Mouse (Mus musculus) embryo, embryonic 11.5 days (tissue): ENCODE measurements around the gene Nr3c2.

Experiments used
- DNase-seq: peaks from one replicate; pipeline ENCODE4 v3.0.0-alpha.2; 2012; ENCODE audit warnings: low read depth, low spot score

Gene Nr3c2

GRCm38 (mm10) chr8:77169757-77170438 lies 270.7 kb downstream of the Nr3c2 start:
- DNase-seq: no peak

GRCm38 (mm10) chr8:77170439-77170759 lies 271.2 kb downstream of the Nr3c2 start:
- DNase-seq: no peak

DNA sequence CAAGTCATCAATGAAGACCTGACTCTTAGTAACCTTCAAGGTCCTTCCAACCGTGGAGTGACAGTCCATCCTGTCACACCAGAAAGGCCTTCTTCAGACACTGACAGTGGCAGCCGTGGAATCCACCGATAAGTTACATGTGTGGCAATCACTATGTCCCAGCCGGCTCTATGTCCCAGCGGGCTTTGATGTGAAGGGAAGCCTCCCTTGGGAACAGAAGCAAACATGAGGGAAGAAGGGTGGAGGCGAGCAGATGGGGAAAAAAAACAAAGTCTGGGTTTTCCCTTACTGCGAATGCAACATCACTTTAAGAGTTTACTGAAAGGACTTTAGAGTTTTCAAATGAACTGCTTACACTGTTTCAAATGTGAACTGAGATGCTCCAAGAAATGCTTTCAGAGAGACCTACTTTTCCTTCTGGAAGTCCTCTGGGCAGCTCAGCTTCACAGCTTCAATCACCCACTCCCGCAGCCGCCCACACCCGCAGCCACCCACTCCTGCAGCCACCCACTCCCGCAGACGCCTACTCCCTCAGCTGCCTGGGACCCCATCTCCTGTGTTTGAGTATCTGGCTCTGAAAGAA lies 273.9 kb downstream of the Nr3c2 start:
- DNase-seq: no peak

GRCm38 (mm10) chr8:77173736-77174135 lies 274.5 kb downstream of the Nr3c2 start:
- no peak for DNase-seq

GRCm38 (mm10) chr8:77175471-77175870 lies 276.2 kb downstream of the Nr3c2 start:
- DNase-seq: no peak

GRCm38 (mm10) chr8:77176343-77176742 lies 277.1 kb downstream of the Nr3c2 start:
- no peak for DNase-seq

GRCm38 (mm10) chr8:77185816-77186215 lies 286.6 kb downstream of the Nr3c2 start:
- no peak for DNase-seq

DNA sequence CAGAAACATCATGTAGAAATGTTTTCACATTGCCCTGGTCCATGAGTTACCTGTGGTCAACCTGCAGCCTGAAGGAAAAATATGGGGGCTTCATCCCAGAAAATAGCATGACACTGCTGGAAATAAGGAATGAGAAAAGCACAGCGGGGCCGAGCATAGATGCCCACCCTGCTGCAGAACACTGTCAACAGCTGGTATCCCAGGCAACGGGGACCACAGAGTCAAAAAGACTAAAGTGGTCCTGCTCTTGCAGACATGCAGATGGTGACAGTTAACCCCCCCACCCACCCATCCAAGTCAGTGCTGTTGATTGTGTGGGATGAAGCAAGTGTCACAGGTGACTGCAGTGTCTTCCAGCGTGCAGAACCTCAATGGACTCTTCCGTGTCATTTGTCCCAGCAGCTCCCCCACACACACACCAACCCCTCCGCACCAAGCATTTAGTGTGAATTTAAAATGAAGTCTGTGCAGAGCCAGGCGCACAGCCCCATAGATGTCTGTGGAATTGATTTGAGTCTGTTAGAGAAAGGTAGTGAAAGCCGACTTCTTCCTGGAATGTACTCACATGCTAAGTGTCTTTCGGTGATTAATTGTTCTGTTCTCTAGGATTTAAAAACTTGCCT lies 287.8 kb downstream of the Nr3c2 start:
- no peak for DNase-seq

DNA sequence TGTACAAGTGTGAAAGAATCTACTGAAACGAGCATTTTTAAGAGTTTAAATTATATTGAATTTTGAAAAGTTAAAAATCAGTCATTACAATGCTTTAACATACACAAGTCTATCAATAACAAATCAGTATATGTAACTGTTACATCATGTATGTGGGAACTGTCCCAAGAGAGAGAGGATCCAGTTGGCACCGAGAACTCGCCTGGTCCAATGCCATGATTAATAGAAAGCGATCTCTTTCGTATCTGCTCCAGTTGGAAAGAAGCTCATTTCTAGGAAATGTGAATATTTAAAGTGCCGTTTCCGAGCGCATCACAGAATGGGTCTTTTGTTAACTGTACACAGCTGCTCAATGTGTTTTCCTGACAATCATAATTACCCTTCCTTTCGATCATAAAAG lies 288.5 kb downstream of the Nr3c2 start:
- no peak for DNase-seq

DNA sequence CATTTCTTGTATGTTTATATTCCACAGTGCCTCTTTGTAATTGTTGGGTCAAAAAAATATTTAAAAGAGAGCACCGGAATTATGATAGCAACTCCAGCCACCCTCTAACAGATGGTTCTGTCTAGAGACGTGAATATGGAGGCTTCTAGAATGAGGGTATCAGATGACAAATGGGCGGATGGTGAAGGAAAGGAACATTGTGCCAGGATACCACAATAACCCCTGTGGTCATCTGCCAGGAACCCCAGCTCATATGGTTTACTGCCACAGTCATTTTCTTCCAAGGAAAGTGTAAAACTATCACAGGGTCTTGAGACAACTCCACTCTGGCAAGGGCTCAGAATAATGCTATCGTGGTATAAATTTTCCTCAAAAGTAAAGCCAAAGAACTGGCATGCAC lies 289.1 kb downstream of the Nr3c2 start:
- DNase-seq: no peak

DNA sequence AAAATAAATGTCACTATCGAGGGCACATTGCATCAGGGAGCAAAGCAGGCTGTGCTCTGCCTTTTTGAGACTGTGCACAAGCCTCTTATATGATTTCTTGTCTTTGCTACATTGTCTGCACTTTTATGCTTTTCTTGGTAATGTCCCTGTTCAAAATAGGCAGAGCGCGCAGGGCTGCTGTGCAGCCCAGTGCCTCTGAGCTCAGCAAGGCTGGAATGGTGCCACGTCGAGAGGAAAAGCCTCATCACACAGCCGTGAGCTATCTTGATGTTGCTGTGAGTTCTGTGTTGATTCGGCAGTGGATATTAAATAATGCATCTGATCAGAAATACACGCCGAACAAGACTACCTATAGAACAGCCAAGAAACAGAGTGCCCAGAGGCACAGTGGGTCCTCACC lies 290.1 kb downstream of the Nr3c2 start:
- DNase-seq: no peak

- no peak for DNase-seq
Measured at GRCm38 (mm10) chr8:77190393-77190792, 291.2 kb downstream of the Nr3c2 start.

GRCm38 (mm10) chr8:77209297-77209696 lies 310.1 kb downstream of the Nr3c2 start:
- no peak for DNase-seq

GRCm38 (mm10) chr8:77213893-77214464 lies 314.7 kb downstream of the Nr3c2 start:
- DNase-seq: no peak

- peak; percentile 9 for DNase-seq
Measured at GRCm38 (mm10) chr8:77214665-77215064, 315.4 kb downstream of the Nr3c2 start.

GRCm38 (mm10) chr8:77215191-77215590 lies 315.9 kb downstream of the Nr3c2 start:
- no peak for DNase-seq

- no peak for DNase-seq
Measured at GRCm38 (mm10) chr8:77223123-77223522, 323.9 kb downstream of the Nr3c2 start.

- no peak for DNase-seq
Measured at GRCm38 (mm10) chr8:77227742-77228141, 328.5 kb downstream of the Nr3c2 start.

- DNase-seq: no peak
Measured at GRCm38 (mm10) chr8:77228688-77229087, 329.4 kb downstream of the Nr3c2 start.

DNA sequence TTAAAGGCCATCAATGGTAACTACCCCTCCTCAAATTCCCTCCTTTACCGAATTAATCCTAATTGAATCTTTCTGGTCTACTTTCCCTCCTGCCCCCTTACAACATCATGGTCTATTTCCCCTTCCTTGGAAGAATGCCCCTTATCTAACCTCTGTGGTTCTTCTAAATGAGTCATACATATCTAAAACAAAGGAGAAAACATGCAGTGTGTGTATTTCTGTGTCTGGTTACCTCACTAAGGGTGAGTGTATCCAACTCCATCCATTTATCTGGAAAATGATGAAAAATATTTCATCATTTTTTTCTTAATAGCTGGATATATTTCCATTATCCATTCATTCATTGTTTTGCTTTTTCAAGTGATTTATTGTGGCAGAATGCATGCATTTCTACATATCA lies 332.0 kb downstream of the Nr3c2 start:
- DNase-seq: no peak

- DNase-seq: no peak
Measured at GRCm38 (mm10) chr8:77231834-77232233, 332.6 kb downstream of the Nr3c2 start.

- DNase-seq: no peak
Measured at GRCm38 (mm10) chr8:77232411-77232810, 333.2 kb downstream of the Nr3c2 start.

- DNase-seq: no peak
Measured at GRCm38 (mm10) chr8:77236701-77237100, 337.5 kb downstream of the Nr3c2 start.
